Mouse (Mus musculus): ENCODE data around the gene Tmem115. TPM values are rescaled to one million over a fixed set of nuclear protein-coding genes. Genes with fewer than 3 reads are reported as not detected.
A peak's percentile ranks its signal among the peaks of the same experiment; 100 is the strongest.

The Tmem115 gene
- total RNA-seq (2021) = 10 to 100 TPM; 40.0 to 49.5 TPM
- long read RNA-seq, experiment 1, transcript Tmem115-201 (2 exons, 2,194 nt) = major isoform, 62 of 63 reads
- long read RNA-seq, experiment 1, partial matches to known transcripts = 1 of 63 reads
- long read RNA-seq, experiment 1, other reads (novel, unspliced or antisense) = 0 of 63 reads
- long read RNA-seq, experiment 2, transcript Tmem115-201 (2 exons, 2,194 nt) = major isoform, 135 of 139 reads
- long read RNA-seq, experiment 2, partial matches to known transcripts = 3 of 139 reads
- long read RNA-seq, experiment 2, other reads (novel, unspliced or antisense) = 1 of 139 reads

DNA sequence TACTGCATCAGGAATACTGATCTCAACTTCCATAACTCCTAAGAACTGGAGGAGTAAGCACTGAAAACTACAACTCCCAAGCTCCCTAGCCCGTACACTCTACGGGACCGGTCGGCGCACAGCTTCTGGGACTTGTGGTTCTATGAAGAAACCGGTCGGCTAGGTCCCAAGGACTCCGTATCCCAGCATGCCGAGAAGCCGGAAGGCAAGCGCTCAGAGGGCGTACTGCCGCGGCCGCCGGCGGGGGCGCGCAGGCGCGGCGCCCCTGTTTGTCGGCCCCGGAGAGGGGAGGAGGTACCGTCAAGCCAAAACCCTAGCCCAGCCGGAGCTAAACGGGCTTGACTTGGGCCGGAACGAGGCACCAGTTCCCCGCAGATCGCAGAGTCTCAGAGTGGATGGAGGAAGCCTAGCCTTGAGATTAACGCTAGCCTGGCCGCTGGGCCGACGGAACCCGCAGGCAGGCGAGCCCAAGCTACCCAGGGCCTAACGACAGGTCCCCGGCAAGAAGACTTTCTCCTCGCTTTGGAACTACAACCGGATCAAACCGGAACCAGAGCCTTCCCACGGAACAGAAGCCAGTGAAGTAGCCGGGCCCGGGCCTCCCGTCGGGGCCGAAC is at the start of gene Tmem115:
Gene Tmem115 (plus strand): TSS at position 155 of the 617 bp plus-strand sequence.
- peak; percentile 78 to 80 for DNase-seq (ENCODE audit: low spot score in 2 of 2)

DNA sequence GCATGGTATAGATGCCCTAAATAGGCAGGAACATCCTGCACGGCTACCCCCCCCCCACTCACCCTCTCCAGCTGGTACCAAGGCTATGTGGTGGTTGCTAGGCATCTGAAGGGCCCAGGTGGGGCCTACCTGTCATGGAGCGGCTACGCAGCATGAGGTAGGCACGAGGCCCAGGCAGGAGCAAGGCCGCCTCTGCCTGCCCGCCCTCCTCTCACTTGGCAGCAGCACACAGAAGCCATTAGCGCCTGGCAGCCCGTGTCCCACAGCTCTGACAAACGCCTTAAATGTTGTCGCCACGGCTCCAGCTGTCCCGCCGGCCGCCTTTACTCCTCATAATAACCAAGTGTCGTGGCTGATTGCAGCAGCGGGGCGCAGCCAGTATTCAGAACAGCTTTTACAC is 49.4 kb upstream of the Tmem115 start:
- no peak for DNase-seq (ENCODE audit: low spot score in 2 of 2)

DNA sequence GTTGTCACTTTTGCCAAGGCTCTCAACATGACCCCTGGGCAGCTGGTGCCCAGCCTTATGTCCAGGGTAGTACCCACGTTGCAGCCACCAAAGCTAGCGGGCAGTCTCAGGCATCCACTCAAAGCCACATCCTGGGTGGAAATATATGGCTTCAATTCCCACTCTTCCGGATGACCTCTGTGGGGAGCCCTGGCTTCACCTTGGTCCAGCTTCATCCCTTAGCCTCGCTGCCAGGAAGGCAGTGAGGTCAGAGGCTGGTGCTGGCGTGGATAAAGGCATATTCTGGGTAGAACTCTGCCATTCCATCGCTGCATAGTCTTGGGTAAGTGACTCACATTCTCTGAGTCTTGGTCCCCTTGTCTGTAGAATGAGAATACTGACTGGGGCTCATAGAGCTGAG is 49.0 kb upstream of the Tmem115 start:
- DNase-seq (ENCODE audit: low spot score in 2 of 2) = no peak

DNA sequence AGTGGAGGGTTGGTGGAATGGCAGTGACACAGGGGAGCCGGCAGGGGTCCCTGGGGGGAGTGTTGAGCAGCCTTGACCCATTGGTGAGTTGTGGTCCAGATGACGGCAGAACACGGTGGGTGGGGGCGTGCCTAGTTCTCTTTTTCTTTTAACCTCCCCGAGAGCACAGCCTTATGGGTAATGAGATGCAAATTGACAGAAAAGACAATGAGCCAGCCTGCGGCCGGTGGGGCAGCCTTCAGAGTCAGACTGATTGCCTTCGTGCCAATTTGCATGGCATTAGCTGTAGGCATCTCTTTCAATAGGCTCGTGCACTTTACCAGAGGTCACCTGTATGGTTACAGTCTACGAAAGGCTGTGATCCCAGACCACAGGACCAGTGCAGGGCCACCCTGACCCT is 47.7 kb upstream of the Tmem115 start:
- no peak for DNase-seq (ENCODE audit: low spot score in 2 of 2)

DNA sequence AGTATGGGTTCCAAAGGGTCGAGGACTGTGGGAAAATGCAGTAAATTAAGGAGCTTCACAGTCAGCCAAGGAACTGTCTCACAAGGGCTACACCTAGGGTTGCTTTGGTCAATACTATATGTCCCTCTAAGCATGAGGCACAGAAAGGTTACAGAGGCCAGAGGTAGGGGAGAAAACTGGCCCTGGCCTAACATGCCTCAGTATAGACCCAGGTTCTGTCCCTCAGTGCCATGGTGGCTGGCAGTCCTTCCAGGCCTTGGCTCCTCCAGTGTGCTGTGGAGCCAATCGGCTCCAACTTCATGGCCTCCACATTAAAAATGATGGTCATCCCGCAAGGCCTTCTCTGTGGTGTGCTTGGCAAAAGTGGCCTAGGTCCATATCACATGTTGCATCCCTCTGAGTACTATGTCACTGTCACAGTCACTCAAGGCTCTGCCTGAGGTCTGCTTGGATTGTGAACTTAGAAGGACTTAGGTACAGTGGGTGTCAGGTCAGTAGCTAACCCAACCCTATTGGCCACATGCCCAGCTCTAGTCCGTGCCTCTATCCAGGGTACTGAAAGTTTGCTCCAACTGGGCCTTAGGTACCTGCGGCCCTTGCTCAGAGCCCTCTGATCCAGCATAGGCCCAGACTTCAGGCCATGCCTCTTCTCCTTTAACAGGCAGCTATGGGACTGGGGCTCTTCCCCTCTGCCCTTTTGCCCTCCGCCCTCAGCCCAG is 47.1 kb upstream of the Tmem115 start:
- no peak for DNase-seq (ENCODE audit: low spot score in 2 of 2)

DNA sequence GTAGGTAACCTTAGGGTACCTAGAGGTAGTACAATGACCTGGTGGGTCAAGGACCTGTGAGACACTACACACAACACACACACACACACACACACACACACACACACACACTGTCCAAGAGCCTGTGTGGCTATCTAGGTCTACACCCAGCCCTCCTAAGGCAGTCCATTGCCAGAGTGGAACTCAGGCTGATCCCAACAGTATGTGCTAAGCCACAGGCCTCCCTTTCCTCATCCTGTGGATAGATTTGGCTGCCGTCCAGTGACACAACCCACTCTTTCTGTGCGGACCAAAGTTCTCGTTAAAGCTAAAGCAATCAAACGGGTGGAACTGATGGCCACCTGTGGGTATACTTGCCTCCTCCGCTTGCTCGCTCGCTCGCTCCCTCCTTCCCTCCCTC is 43.6 kb upstream of the Tmem115 start:
- DNase-seq (ENCODE audit: low spot score in 2 of 2) = no peak

DNA sequence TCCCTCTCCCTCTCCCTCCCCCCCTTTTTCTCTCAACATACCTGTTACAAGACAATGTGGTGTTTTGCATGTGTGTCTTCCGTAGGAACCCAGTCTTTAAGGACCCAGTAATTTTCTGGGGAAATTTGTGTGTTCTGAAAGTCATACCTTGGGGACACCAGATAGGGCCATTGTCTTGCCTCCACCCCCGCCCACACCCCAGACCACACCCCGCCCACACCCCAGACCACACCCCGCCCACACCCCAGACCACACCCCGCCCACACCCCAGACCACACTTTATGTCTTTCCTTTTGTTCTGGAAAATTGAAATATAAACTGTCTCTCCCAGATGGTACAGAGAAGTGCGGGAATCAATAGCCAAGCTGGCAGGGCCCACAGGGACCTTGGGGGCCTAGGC is 43.1 kb upstream of the Tmem115 start:
- DNase-seq (ENCODE audit: low spot score in 2 of 2) = no peak

DNA sequence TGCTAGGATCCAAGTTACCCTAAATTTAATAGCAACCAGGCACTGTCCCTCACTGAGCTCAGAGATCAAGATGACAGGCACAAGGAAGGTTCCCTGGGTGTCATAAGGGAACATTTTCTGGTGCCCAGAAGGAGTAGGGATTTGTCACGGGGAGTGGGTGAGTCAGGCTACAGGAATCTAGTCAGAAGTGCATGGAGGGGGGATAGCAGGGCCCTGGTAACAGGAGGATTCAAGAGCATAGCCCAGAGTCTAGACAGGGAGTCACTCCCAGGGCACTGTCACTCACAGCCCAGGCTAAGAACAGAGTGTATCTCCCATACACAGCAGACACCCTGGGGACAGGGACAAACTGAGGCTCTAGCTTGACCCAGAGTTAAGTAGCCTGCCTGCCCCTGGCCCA is 40.2 kb upstream of the Tmem115 start:
- DNase-seq (ENCODE audit: low spot score in 2 of 2) = no peak

DNA sequence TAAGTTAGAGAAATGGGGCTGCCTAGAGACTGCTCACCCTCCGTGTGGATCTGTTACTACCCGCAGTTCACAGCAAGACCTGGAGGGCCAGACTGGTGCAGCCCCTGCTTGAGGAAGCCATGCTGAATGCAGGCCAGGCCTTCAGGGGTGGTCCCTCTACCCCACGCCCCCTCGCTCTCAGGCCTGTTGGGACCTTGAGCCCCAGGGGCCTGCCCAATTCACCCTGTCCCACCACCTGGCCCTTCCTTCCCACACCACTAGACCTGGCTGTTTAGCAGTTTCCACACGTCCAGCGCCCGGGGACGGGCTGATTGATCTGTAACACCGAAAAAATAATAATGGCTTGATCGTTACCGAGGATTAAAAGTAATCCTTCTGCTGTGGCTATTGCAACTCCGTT is 39.5 kb upstream of the Tmem115 start:
- DNase-seq (ENCODE audit: low spot score in 2 of 2) = no peak

DNA sequence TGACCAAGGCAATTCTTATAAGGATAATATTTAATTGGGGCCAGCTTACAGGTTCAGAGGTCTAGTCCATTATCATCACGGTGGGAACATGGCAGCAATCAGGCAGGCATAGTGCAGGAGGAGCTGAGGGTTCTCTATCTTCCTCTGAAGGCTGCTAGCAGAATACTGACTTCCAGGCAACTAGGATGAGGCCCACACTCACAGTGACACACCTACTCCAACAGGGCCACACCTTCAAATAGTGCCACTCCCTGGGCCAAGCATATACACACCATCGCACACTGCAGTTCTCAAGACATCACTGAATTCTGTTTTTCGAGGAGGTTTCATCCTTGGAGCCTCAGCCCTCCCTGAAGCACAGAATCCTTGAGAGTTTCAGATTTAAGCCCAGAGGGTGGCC is 37.4 kb upstream of the Tmem115 start:
- DNase-seq (ENCODE audit: low spot score in 2 of 2) = no peak

DNA sequence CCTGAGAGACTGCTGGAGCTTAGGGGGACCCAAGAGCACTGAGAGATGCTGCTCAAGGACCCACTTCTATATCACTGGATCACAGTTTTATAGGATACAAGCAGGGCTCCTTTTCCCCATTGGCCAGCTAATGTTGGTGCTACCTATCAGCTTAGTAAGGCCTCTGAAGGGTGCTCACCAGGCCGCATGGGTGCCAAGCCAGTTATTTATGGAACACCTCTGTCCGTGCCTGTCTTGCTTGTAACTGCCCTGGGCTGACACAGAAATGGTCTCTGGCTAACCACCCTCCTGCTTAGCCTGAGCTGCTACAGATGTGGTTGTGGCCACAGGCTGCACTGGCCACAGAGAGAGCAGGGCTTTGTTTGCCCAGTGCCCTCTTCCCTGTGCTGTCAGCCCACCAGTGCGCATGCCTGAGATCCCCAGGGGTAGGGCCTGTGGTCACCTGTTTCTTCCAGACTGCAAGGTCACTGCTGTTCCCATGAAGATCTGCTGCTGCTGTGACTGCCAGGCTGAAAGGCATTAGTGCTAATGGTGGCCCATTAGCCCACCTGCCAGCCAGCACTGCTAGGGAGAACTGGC is 32.9 kb upstream of the Tmem115 start:
- DNase-seq (ENCODE audit: low spot score in 2 of 2) = no peak

DNA sequence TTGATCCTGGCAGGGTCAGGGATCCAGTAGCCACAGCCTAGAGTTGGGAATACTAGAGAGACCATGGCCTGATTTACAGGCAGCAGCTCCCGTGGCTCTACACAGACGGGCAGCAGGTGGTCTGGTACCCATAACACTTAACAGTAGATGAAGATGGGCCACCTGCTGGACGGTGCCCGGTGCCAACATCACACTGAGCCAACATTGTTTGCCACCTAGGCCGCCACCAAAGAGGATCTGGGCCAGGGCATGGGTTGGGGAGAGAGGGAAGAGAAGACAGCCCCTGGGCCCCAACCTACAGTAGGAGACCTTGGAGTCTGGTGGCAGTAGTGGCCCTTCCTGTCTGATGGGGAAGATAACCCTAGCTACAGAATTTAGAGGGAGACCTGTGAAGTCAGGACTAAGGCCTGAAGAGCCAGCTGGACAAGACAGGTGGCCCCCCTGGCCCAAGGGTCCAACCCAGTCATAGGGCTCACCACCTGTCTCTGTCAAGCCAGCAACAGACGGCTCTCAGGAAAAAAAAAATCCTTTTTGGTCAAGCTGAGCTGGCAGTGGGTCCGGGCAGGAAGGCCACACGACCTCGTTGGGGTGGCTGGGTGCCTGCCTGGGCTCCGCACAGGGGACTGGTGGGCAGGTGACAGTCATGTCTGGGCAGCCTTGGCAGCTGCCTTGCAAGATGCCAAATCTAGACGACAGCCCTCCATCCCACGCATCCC is 31.5 kb upstream of the Tmem115 start:
- DNase-seq (ENCODE audit: low spot score in 2 of 2) = no peak

DNA sequence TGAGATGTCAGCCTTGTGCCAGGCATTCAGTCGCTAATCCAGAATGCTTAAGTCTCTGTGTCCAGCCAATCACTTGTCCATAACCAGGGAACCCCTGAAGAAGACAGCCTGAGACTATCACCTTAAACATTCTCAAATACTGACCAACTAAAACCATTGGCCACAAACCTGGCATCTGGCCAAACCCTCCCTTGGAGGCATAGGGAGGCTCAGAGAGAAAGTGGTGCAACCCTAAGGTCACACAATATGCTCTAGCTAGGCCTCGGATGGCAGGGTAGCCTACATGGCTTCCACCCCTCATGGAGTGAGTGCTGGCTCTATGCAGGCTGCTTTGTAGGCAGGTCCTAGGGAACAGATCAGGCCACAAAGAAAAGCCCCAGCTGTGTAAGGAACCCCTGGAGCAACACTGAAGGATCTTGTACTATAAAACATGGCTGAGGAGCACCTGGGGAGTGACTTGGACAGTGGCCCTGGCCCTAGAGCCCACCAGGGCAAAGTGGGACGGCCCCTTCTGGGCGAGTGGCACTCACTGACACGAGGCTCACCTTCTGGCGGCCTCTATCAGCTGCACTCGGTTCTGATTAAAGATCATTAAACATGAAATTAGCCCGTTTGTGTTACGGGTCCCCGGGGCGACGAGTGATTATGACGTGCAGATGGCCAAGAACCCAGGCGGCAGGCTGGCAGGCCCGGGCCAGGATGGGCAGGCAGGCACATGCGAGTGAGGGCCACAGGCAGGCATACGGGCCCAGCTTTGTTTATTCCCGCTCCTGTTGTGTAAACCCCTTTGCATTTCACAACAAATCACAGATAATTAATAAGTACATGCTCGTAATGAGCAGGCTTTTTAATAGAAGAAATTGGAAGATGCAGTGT is 28.8 kb upstream of the Tmem115 start:
- no peak for DNase-seq (ENCODE audit: low spot score in 2 of 2)

DNA sequence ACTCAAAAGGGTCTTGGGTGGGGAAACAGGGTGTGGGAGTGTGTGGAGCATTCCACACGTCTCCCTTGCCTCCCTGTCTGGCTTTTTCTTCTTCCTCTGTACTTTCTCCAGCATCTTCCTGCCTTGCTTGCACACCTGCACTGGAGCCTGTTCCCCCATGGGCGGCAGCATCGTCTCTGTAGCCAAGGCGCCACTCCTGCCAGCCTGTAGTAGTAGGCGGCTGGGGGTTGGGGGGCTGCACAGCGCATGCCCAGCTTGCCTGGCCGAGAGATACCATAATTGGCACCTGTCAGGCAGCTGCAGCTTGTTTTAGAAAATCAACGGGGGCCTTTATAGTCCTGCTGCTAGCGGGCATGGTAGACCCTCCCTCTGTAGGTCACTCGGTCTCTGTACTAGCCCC is 25.5 kb upstream of the Tmem115 start:
- no peak for DNase-seq (ENCODE audit: low spot score in 2 of 2)

DNA sequence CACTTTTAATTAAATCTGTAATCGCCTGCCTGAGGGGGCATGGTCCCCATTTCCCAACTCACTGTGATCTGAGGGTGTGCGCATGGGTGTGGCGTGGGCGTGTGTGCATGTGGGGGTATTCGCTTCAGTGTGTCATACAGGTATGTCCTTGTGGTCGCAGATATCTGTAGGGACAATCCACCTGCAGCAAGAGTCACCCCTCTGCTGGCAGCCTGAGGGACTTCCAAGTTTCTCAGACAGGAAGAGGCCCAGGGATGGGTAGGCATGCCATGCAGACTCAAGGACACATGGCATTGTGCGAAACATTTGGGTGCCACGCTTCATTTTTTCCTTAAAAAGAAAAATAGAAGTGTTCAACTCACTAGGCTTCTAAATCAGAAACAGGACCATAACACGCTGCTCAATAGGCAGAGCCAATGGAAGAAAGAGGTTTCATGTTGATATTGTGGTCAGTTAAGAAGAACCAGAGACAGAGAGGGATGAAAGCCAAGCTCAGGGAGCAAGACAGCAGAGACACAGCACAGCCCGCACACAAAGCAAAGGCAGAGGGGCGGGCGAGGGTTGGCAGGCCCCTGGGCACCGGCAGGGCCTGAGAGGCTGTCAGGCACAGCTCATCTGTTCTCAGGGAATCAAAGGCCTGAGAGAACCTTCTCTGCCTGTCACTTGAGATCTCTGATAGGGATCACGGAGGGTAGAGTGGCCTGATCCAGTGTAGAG is 23.2 kb upstream of the Tmem115 start:
- DNase-seq (ENCODE audit: low spot score in 2 of 2) = no peak

DNA sequence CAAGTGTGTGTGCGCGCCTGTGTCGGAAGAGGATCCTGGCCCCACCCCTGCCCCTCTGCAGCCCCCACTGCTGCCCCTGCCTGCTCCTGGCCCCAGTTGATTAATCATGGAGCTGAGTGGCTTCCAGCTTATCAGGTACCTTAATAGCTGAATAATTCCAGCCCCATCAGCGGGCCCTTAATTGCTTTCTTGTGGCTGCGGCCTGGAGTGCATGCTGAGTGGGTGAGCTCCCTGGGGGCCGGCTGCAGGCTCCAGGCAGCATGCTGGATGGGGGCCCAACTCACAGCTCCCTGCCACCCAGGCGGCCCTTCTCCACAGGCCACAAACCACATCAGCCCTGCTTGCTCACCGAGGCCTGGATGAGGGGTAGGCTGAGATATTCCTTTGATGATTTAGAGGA is 22.3 kb upstream of the Tmem115 start:
- DNase-seq (ENCODE audit: low spot score in 2 of 2) = no peak

DNA sequence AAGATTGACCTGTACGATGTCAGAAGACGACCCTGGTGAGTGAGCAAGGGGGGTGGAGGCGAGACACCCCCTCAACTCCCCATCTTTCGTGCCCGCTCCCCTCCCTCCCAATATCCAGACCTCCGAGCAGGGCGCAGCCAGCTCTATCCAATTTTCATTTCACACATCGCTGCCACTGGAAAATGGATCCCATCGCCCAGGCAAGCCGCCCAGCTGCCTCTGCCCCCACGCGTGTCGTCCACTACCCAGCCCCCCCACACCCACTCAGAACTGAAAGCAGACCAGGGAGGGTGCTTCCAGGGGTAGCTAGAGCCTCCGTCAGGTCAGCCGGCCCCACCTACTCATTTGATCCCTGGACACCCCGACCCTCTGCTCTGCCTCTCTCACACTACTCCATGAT is 21.4 kb upstream of the Tmem115 start:
- DNase-seq (ENCODE audit: low spot score in 2 of 2) = no peak

DNA sequence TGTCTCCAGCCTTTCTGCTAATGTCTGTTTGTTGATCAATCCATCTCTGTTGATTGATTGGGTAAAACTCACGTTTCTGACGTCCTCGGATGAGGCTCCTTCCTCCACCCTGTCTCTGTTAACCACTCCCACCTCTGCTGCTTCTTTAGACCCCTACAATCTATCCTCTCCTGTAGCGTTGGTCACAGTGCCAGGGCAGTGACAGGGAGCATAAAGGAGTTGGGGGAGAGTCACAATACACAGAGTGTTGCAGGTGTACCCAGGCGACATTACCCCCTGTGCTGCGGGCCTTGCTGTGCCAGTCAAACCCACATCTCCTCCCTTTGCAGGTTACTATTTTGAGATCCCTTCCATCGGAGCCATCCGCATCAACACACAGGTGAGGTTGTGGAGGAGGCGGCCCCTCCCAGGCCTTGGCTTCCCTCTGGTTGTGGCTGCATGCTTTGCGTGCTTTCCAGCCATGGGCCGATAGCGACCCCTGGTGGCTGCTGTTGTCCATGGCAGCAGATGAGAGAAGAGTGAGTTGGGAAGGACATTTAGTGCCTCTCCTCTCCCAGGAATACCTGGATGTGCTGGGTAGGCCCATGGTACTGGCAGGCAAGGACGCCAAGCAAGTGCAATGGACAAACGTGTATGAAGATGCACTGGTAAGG is 19.3 kb upstream of the Tmem115 start:
- DNase-seq (ENCODE audit: low spot score in 2 of 2) = peak; percentile 82 to 87

DNA sequence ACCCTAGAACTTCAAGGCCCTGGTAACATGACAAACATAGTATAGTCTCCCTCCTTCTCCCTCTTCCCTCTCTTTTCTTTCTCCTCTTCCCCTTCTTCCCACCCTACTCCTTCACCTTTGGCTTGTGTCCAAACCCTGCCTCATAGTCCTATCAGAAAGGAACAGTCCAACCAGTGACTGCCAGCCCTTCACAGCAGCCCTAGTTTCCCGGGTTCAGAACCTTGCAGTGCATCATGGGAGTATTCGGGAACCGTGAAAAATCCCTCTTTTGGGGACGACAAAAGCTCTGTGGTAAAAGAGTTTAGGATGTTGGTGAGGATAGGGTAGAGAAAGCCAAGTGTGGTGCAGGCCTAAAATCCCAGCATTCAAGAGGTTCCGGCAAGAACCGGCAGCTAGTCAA is 13.4 kb upstream of the Tmem115 start:
- no peak for DNase-seq (ENCODE audit: low spot score in 2 of 2)
